Mouse (Mus musculus) E14TG2a.4 (cell line): ENCODE data around the gene Gad2.

Experiments used
- CTCF ChIP-seq: conservative IDR thresholded peaks from 2 replicates; pipeline ENCODE4 v1.5.1; 2014; ENCODE audit warnings: low read length
- NANOG ChIP-seq: IDR thresholded peaks from 2 replicates; pipeline ENCODE4 v1.6.1; 2014; ENCODE audit warnings: borderline replicate concordance, low read length, mixed read lengths
- POU5F1 ChIP-seq: IDR thresholded peaks from 2 replicates; pipeline ENCODE4 v1.6.1; 2014; ENCODE audit warnings: low read length, borderline replicate concordance

DNA sequence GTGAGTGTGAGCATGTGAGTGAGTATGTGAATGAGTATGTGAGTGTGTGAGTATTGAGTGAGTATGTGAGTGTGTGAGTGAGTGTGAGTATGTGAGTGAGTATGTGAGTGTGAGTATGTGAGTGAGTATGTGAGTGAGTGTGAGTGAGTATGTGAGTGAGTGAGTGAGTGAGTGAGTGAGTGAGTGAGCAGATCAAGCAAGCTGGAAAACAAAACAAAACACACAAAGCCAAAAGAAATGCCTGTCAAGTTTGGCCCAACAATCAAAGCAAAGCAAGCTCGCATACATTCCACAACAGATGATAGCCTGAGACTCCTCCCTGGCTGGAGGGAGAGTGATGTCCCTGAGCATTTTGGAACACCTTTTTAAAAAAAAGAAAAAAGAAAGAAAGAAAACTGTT lies 118.4 kb downstream of the Gad2 start:
- TF ChIP-seq CTCF (no peak), NANOG (no peak), POU5F1 (no peak)
